Comparison of ENCODE assay signal across 8 mouse cellular contexts in genomic region chr1:175128525-175128924, GRCm38 (mm10).
DNase-seq lines count a peak whose midpoint lies in the region; TF ChIP-seq lines count a peak whose summit lies in the region.
"Had no signal": no experiment of that assay in that cellular context is flagged by ENCODE, and none has a peak within 500 bp of the region (broad histone marks: within the 10 kb centered on the region; RNA-seq: fewer than 3 reads in every experiment).

No protein-coding gene starts in this region.

- no peak overlapping the region for H3K4me3 ChIP-seq in kidney, adult 2 months (ENCODE audit: insufficient read depth, low read depth, low read length)
- H3K4me3 ChIP-seq: myocyte had no signal

- no peak for TF ChIP-seq CTCF in kidney, adult 2 months (conservative IDR thresholded peaks at IDR 0.05; ENCODE audit: insufficient read depth, insufficient read length, low read depth, low read length)
- no peak for TF ChIP-seq CTCF in brain, embryonic 14.5 days (IDR thresholded peaks at IDR 0.05; ENCODE audit: borderline replicate concordance, extremely low read depth, insufficient read depth, insufficient read length)

- intact Hi-C loops in left cerebral cortex, postnatal 25 days (cut with DNase I): no loop called here

- no peak for TF ChIP-seq POLR2A in kidney, adult 2 months (IDR thresholded peaks at IDR 0.05; ENCODE audit: low read depth, low read length)
- TF ChIP-seq POLR2A in brain, embryonic 14.5 days (IDR thresholded peaks at IDR 0.05; ENCODE audit: borderline replicate concordance, extremely low read depth, insufficient read depth, insufficient read length, poor library complexity, severe bottlenecking): no peak

- no peak overlapping the region for H3K27ac ChIP-seq in kidney, adult 2 months (ENCODE audit: insufficient read depth, low read depth, low read length)

- DNase-seq in kidney, adult 2 months: peak; percentile 60
- no peak for DNase-seq in kidney, postnatal 4 days
- DNase-seq in brain, embryonic 14.5 days (ENCODE audit: low read depth): peak; percentile 95
- DNase-seq in cerebellum, postnatal 10 days: peak; percentile 70 to 75
- peak; percentile 36 to 76 for DNase-seq in left cerebral cortex, postnatal 25 days (ENCODE audit: low spot score in 2 of 2)
- DNase-seq in urinary bladder, adult 2 months (ENCODE audit: low spot score): no peak
- DNase-seq in frontal cortex, postnatal 10 days (ENCODE audit: low spot score in 2 of 2): no peak

- no peaks in the 10 kb centered on the region for H3K27me3 ChIP-seq in kidney, adult 2 months (replicated peaks; ENCODE audit: control insufficient read depth, insufficient read depth, low read length)

- WGBS in kidney, adult 2 months: 30% methylated on average over 2 of the region's 2 CpGs

- no peaks in the 10 kb centered on the region for H3K36me3 ChIP-seq in kidney, adult 2 months (ENCODE audit: control insufficient read depth, insufficient read depth, low read length)

- no peaks in the 10 kb centered on the region for H3K4me1 ChIP-seq in kidney, adult 2 months (ENCODE audit: control insufficient read depth, insufficient read depth, low read length)

Comparison
In these comparisons a context has a peak if more than half of its experiments do, and no peak if none do; other contexts are left out.
1. DNase-seq: peak in kidney, adult 2 months (single experiment), brain, embryonic 14.5 days (single experiment), cerebellum, postnatal 10 days (2 of 2) and left cerebral cortex, postnatal 25 days (2 of 2); none in kidney, postnatal 4 days (0 of 2), urinary bladder, adult 2 months (single experiment) and frontal cortex, postnatal 10 days (0 of 2).